Mouse (Mus musculus) cerebellum, postnatal 14 days (tissue): ENCODE data around the gene Ppp1r26.

Experiments
- DNase-seq, 2 experiments: peaks; one replicate each; pipeline ENCODE4 v3.0.0; 2021; ENCODE audit warnings: mixed read lengths in 2 of 2

Gene Ppp1r26

GRCm38 (mm10) chr2:28446515-28447314 lies at the start of gene Ppp1r26:
TSS of gene Ppp1r26 (plus strand) at chr2:28446800.
- peak; percentile 58 to 69 for DNase-seq

- peak; percentile 41 to 55 for DNase-seq
Measured at GRCm38 (mm10) chr2:28396928-28397327, 49.7 kb upstream of the Ppp1r26 start.

- DNase-seq, result no peak
Measured at GRCm38 (mm10) chr2:28397417-28398119, 49.0 kb upstream of the Ppp1r26 start.

- DNase-seq, result no peak
Measured at GRCm38 (mm10) chr2:28401647-28402046, 45.0 kb upstream of the Ppp1r26 start.

GRCm38 (mm10) chr2:28402128-28402527 lies 44.5 kb upstream of the Ppp1r26 start:
- DNase-seq, result no peak

GRCm38 (mm10) chr2:28407796-28408195 lies 38.8 kb upstream of the Ppp1r26 start:
- no peak for DNase-seq

GRCm38 (mm10) chr2:28409144-28409543 lies 37.5 kb upstream of the Ppp1r26 start:
- DNase-seq, result no peak

- DNase-seq, result no peak
Measured at GRCm38 (mm10) chr2:28409566-28409965, 37.0 kb upstream of the Ppp1r26 start.

- peak; percentile 68 to 73 for DNase-seq
Measured at GRCm38 (mm10) chr2:28412936-28413335, 33.7 kb upstream of the Ppp1r26 start.

- peak; percentile 67 to 68 for DNase-seq
Measured at GRCm38 (mm10) chr2:28414116-28414756, 32.4 kb upstream of the Ppp1r26 start.

- DNase-seq, result no peak
Measured at GRCm38 (mm10) chr2:28414757-28415137, 31.9 kb upstream of the Ppp1r26 start.

- peak; percentile 98 for DNase-seq
Measured at GRCm38 (mm10) chr2:28415387-28416024, 31.1 kb upstream of the Ppp1r26 start.

GRCm38 (mm10) chr2:28416511-28416910 lies 30.1 kb upstream of the Ppp1r26 start:
- DNase-seq, result peak in 1 of 2 experiments; percentile 57

- peak; percentile 97 to 98 for DNase-seq
Measured at GRCm38 (mm10) chr2:28418034-28418433, 28.6 kb upstream of the Ppp1r26 start.

GRCm38 (mm10) chr2:28419898-28420297 lies 26.7 kb upstream of the Ppp1r26 start:
- DNase-seq, result peak; percentile 97 to 99

GRCm38 (mm10) chr2:28423167-28423566 lies 23.4 kb upstream of the Ppp1r26 start:
- DNase-seq, result peak; percentile 57 to 78

- no peak for DNase-seq
Measured at GRCm38 (mm10) chr2:28427226-28427625, 19.4 kb upstream of the Ppp1r26 start.

GRCm38 (mm10) chr2:28430846-28431245 lies 15.8 kb upstream of the Ppp1r26 start:
- no peak for DNase-seq

GRCm38 (mm10) chr2:28432811-28433210 lies 13.8 kb upstream of the Ppp1r26 start:
- DNase-seq, result peak; percentile 43 to 59

GRCm38 (mm10) chr2:28433512-28433911 lies 13.1 kb upstream of the Ppp1r26 start:
- DNase-seq, result no peak

GRCm38 (mm10) chr2:28435401-28435800 lies 11.2 kb upstream of the Ppp1r26 start:
- DNase-seq, result no peak

GRCm38 (mm10) chr2:28440842-28441241 lies 5.8 kb upstream of the Ppp1r26 start:
- DNase-seq, result no peak

GRCm38 (mm10) chr2:28445082-28445481 lies 1.5 kb upstream of the Ppp1r26 start:
- no peak for DNase-seq
